Mouse (Mus musculus): ENCODE results near the gene Fbxo24.

Gene Fbxo24

DNA sequence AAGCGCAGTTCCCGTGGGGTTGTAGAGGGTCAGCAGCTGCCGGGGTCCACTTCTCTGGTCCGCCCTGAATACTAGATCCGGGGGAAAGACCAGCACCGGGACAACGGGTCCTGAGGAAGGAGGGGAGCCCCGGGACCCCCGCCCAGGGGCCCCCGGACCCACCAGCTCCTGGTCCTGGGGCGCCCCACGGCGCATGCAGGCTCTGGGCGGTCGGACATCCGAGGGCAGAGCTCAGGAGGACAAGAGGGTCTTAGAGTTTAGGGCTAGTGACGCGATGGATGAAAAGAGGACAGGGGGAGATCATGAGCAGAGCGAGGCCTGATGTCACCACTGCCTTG, 28.6 kb downstream of the Fbxo24 start:
- no peak for DNase-seq

DNA sequence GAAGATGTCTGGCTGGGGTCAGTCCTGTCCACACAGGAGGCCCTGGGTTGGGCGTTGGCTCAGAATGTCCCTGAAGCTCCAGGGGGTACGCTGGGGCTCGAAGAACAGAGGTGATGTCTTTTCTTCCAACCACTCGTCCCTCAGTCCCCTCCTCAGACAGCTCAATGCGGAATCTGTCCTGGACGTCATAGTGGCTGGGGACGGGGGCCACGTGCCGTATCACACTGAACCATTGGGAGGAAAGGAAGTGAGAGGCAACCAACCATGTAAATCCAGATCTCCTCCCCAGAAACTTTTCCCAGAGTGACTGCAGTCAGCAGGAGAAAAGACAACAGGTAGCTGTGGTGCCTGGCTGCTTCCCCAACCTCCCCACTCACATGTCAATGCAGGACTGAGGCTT, 29.2 kb downstream of the Fbxo24 start:
- DNase-seq, result peak; percentile 10

DNA sequence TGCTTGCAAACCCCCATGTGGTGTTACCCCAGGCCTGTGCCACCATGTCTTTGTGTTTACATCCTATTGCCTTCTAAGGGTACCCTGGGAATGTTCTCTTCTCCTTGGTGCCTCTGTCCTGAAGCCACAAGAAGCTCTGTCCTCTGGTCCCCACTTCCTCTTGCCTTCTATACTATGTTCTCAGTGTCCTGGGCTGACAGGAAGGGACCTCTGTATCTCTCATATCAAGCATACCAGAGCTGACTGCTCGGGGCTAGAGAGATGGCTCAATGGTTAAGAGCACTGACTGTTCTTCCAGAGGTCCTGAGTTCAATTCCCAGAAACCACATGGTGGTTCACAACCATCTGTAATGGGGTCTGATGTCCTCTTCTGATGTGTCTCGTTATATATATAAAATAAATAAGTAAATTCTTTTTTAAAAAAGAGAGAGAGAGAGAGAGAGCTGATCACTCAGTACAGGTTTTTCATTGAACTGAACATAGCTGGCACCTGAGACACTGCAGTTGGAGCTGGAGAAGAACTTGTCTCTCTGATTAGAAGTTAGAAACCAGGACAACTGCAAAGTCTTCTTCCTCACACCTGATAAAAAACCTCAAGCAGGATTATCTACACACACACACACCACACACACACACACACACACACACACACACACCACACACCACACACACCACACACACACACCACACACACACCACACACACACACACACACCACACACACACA, 30.5 kb downstream of the Fbxo24 start:
- DNase-seq, result no peak

DNA sequence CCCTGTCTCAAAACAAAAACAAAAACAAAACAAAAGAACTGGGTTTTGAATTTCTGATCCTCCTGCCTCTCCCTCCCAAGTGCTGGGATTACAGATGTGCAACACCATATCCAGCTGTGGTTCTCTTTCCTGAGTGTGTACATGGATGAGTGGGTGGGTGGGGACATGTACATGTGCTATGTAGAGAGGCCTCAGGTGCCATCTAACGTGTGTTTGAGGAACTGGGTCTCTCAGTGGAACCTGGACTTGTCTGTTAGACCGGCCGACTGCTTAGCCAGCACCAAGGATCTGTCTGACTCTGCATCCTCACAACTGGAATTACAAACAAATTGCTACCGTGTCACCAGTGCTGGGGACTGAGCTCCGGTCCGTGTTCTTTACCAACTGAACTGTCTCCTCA, 31.2 kb downstream of the Fbxo24 start:
- DNase-seq, result no peak

DNA sequence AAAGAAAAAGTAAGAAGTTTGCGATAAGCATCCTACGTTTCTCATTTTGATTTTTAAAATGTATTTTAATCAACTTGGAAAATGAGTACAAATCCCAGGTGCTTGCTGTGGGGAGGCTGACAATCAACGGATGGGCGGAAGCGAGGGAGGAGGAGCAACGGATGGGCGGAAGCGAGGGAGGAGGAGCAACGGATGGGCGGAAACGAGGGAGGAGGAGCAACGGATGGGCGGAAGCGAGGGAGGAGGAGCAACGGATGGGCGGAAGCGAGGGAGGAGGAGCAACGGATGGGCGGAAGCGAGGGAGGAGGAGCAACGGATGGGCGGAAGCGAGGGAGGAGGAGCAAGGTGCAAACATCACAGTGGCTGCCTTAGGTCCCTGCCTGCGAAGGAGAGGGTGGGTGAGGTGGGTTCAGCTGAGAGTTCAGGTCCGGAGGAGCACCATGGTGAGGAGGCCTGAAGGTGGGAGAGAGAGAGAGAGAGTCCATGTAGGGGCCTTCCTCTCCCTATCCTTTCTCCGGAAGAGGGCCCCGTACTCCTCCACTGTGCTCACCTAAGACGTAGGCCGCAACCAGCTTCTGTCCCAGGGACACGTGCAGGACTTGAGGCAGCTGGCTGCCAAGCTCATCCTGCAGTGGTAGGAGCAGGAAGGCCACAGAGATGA, 32.1 kb downstream of the Fbxo24 start:
- peak; percentile 10 for DNase-seq

DNA sequence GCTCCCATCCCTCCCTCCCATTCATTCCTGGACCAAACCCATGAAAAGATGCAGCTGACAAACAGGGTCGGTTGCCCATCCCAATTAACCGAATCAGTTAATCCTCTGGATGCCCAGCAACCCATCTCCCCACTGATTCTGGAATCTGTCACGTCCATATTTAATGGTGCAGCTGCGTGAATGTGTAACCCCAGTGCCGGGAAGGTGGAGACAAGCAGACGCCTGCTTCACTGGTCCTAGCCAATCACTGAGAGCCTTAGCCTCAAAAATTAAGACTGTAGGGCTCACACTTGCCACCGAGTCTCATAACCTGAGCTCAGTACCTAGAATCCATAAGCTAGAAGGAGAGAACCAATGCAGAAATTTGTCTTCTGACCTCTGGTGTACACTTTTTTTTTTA, 32.9 kb downstream of the Fbxo24 start:
- DNase-seq, result no peak

DNA sequence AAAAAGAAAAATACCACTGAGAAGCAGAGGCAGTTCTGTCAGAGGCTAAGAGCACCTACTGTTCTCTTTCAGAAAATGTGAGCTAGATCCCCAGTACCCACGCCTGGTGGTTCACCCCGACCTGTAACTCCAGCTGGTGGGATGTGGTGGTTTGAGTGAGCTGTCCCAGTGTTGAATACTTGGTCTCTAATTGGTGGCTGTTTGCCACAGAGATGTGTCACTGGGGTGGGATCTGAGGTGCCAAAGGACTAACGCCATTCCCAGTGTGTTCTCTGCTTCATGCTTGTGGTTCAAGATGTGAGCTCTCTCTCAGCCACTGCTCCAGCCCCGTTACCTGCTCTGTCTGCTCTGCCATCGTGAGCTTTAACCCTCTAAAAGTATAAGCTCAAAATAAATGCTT, 38.3 kb downstream of the Fbxo24 start:
- no peak for DNase-seq

DNA sequence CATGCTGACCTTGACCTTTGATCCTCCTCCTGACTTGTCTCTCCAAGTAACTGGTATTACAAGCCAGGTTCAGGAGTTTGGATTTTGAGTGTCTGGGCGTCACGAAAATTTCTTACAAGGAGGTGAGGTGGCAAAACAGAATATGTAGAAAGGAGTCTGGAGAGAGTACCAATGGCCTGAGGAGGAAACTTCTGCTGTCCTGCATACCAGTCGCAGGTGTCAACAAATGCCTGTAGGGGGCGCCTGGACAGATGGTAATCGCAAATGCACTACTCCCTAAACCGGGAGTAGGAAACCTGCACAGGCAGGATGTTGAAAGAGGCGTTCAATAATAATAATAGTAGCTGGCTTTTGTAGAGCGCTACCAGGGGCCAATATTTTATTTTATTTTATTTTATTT, 43.8 kb downstream of the Fbxo24 start:
- DNase-seq, result peak; percentile 71

DNA sequence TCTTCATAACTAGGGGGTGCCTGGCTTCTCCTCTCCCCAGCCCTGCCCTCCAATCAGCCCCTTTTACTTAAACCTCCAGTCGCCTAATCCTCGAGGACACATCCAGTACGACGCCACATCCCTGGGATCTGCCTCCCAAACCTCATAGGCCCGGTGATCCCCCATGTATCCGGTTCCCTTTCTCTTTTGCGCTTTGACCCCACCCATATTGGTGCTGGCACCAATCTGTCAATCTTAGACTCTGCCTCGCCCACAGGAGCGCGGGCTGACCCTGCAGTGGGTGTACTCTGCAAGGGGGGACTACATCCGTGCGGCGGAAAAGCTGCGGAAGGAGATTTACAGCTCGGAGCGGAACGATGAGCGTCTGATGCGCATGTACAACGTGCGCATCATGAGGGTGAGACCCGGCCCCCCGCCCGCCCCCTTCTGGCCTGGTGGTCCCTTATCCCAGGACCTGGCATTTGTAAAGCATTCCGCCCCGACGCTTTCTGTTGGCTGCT, 45.1 kb downstream of the Fbxo24 start:
- DNase-seq, result no peak

DNA sequence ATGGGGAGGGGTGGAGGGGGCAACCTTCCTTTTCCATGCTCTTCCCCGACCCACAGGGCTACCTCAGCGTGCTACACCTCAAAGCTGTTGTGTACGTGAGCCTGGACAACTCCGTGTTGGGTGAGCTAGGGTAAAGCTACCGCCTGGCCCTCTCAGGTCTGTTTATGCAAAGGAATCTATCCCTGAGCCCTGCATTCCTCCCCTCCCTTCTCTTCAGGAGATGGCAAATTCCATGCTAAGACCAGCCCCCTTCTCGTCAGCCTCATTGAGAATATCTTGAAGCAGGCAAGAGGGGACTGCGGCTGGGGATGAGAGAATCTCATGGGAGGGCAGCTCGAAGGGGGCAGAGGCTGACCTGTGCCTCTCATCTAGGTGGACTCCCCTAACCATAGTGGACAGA, 46.1 kb downstream of the Fbxo24 start:
- no peak for DNase-seq

DNA sequence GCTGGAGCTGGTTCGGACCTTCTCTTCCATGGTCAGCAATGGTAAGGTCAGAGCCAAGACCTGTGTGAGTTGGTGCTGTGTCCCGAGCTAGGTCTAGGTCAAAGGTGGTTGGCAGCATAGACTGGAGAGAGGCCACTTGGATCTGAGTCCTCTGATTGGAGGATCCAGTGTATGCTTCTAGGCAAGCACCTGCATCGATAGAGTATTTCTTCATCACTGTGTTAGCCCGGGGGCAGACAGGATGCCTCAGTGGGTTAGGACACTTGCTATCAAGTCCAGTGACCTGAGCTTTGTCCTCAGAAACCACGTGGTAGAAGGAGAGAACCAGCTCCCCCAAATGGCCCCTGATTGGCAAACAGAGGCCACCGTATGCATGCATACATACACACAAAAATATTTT, 48.6 kb downstream of the Fbxo24 start:
- DNase-seq, result no peak

DNA sequence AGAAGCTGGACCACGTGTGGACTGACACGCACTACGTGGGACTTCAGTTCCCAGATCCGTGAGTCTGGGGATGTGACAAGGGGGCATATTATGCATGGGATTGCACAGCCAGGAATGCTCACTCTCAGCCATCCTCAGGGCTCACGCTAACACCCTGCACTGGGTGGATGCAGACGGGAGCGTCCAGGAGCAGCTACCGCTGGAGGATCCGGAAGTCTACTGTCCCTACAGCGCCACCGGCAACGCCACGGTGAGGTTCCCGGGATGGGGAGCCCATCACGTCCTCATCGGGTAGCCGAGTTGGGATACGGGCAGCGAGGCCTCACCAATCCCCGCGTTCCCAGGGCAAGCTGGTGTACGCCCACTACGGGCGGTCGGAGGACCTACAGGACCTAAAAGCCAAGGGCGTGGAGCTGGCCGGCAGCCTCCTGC, 54.3 kb downstream of the Fbxo24 start:
- peak; percentile 38 for DNase-seq

DNA sequence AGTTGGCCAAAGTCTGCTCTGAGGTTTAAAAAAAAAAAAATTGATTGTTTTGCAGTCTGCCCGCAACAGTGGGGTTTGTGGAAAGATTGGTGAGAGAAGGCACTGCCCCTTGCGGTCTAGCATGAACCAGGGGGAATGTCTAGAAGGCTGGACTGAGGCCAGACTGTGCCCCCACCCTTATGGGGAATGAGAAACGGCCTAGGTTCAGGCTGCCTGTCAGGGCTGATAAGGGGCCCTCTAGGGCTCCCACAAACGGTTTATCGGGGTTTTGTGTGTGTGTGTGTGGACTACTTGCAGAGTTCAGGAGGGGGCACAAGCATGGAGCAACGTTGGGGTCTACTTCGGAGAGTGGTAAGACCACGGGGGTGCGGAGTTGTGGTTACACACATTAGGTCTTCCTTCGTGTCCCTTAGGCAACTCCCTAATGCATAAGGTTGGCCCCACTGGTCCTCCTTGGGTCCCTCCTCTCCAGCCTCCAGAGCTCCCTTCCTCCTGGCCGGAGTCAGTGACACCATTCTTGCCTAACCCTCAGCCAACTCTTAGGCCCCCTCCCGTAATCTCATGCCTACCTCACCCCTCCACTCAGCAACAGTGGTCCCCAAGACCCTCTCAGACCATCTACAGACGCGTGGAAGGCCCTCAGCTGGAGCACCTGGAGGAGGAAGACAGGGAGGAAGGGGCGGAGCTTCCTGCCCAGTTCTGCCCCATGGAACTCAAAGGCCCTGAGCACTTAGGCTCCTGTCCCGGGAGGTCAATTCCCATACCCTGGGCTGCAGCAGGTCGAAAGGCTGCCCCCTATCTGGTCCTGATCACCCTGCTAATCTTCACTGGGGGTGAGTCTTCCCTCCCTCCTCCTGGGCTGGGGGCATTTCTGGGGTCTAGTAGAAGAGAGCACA, 57.9 kb downstream of the Fbxo24 start:
- no peak for DNase-seq

DNA sequence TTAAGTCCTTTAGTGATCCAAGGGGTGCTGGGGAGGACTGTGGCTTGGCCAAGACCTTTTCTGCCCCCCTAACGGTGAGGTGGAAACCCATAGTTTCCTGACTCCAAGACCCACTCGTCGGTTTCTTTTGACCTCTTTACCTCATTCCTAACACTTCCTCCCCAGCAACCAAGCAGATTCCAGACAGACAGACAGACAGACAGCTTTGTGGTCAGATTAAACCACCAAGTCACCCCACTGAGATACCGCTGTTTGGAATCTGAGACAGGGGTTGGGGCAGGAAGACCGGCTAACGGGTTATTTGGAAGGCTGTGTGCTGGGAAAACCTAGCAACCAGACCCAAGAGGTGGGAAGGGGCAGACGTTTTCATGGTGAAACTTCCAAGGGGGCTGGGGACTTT, 58.6 kb downstream of the Fbxo24 start:
- no peak for DNase-seq

DNA sequence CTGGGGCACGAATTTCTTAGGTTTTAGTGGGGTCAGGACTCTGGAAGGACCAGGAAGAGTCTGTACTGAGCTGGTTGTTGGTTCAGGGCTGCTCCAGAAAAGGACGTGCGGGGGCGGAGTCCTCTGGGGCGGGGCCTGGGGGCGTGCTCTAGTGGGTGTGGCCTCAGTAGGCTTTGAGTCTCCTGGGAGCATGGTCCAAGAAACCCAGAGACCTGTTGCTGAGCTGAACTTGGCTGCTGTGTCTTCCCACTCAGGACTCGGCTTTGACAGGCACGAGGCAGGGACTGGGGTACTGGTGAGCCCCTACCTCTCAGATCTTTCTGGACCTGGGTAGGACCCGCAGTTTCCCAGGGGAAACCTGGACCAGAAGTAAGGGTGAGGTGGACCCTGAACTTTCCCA, 59.1 kb downstream of the Fbxo24 start, which contains the start of gene Tfr2:
Gene Tfr2, plus strand, starts transcription at position 176 of the 400 bp plus-strand sequence.
- peak; percentile 62 for DNase-seq

DNA sequence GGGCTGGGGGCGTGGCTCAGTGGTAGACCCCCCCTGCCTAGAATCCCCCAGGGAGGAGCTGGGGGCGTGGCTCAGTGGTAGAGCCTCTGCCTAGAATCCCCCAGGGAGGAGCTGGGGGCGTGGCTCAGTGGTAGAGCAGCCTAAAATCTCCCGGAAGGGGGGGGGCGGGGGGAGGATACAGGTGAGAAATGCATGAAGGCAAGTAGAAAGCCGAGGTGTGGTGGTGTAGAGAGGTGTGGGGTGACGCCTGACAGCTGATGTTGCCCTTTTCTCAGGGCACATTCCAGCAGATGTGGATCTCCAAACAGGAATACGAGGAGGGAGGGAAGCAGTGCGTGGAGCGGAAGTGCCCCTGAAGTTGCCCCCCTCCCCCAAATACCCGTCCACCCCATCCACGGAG, 59.8 kb downstream of the Fbxo24 start:
- no peak for DNase-seq

DNA sequence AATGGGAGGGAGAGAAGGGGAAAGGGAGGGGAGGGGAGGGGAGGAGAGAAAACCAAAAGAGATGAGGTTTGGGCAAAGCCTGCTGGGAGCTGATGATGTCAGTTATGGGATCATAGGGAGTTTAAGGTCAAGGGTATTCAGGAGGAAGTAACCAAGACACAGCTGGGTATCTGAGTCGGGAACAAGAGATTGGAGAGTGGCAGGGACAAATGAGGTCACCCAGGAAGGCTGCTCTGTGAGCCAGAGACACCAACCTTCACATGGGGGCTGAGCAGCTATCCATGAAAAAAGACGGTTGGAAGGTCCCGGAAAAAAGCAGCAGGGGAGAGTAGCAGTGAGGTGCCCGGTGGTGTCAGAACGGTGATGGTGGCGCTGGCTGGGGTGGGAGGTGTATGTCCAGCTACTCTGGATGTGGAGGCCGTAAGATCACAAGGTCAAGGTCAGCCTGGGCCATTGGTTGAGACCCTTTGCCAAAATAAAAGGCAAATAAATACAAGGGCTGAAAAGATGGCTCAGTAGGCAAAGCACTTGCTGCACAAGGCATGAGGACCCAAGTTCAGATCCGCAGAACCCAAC, 60.5 kb downstream of the Fbxo24 start:
- no peak for DNase-seq

DNA sequence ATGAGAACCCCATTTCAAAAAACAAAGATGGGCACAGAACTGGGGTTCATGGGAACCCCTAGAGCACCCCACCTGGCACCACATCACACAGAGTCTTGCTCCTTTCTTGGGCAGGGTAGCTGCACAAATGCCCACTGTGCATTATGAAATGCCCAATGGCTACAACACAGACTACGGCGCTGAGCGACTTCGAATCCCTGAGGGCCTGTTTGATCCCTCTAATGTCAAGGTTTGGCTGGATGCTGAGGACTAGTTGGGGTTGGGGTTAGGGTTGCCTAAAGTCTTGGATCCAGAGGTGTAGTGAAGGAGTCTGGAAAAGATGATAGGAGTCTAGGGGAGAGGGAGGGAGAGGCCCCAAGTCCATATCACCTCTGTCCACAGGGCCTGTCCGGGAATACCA, 62.4 kb downstream of the Fbxo24 start:
- DNase-seq, result no peak

DNA sequence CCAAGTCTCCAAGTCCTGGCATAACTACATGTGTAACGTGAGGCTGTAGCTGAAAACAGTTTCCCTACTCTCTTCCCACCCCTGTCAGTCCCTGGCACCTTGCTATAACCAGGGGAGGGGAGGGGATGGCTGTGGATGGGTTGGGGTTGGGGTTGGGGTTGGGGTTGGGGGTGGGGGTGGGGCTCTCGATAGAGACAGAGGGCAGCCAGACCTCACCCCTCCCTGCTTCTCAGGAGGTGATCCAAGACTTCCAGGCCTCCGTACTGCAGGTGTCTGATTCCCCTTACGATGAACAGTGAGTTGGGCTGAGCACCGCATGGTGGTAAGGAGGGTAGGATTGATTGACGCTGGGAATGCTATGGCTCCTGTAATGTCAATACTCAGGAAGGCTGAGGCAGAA, 63.1 kb downstream of the Fbxo24 start:
- DNase-seq, result no peak

DNA sequence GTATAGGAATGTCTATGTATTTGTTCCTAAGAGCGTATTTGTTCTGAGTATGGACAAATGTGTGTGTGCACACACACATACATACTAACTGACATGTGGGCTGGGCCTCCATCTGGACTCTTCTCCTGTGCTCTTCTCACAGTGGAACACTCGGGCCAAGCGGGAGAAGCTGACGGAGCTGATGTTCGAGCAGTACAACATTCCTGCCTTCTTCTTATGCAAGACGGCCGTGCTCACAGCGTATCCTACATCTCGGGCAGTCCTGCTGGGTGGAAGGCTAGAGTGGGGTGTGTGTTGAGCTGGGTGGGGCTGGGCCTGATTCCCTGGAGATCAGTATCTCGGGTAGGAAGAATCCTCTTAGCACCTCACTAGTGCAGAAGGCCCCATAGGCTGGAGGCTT, 65.8 kb downstream of the Fbxo24 start:
- DNase-seq, result no peak
